Mouse (Mus musculus): ENCODE data around the gene Gtf2h3. TPM values are rescaled to one million over a fixed set of nuclear protein-coding genes. Genes with fewer than 3 reads are reported as not detected.
A peak's percentile ranks its signal among the peaks of the same experiment; 100 is the strongest.

The Gtf2h3 gene
- polyA plus RNA-seq, 1 experiment from 2014 or later = 56.7 TPM

GRCm38 (mm10) chr5:124552558-124553307 is 26.2 kb upstream of the Gtf2h3 start, which contains the start of gene Ddx55:
Ddx55 (plus strand) TSS chr5:124552864.
- Histone ChIP-seq H3K9me3 (ENCODE audit: control insufficient read depth, low read length) (no peaks in the 10 kb centered on the region), H3K9ac (ENCODE audit: low read depth, low read length) (peak within 1 kb of the TSS; percentile 75), H3K4me2 (ENCODE audit: low read depth, low read length) (peak within 1 kb of the TSS; percentile 85), H3K27me3 (replicated peaks; ENCODE audit: control insufficient read depth, insufficient read depth, low read length) (no peaks in the 10 kb centered on the region), H3K4me1 (ENCODE audit: control insufficient read depth, insufficient read depth, low read length) (peaks cover 8% of the 10 kb centered on the region; the same call in 1 of the 2 replicates), H3K27ac (replicated peaks; ENCODE audit: low read depth, low read length) (peak within 1 kb of the TSS; percentile 83), H3K4me3 (ENCODE audit: low read depth, low read length) (peak within 1 kb of the TSS; percentile 75), H3K36me3 (ENCODE audit: control insufficient read depth, insufficient read depth, low read length) (peaks cover 41% of the 10 kb centered on the region)
- DNase-seq (ENCODE audit: low spot score) (peak; percentile 95), ATAC-seq (ENCODE audit: low read depth) (peak; percentile 91)
- WGBS = 1% methylated on average over 61 of the region's 66 CpGs

GRCm38 (mm10) chr5:124553607-124554006 is 25.3 kb upstream of the Gtf2h3 start:
- H3K4me1 ChIP-seq (ENCODE audit: control insufficient read depth, insufficient read depth, low read length) = peaks cover 8% of the 10 kb centered on the region; the same call in 1 of the 2 replicates
- 45% methylated on average over 6 of the region's 6 CpGs for whole genome bisulfite sequencing
- H3K36me3 ChIP-seq (ENCODE audit: control insufficient read depth, insufficient read depth, low read length) = peaks cover 41% of the 10 kb centered on the region
- H3K9me3 ChIP-seq (ENCODE audit: control insufficient read depth, low read length) = no peaks in the 10 kb centered on the region
- no peak overlapping the region for H3K27ac ChIP-seq (replicated peaks; ENCODE audit: low read depth, low read length)
- DNase-seq (ENCODE audit: low spot score) (no peak), ATAC-seq (ENCODE audit: low read depth) (no peak)
- H3K4me2 ChIP-seq (ENCODE audit: low read depth, low read length) = peak overlapping the region; percentile 85
- peak overlapping the region; percentile 75 for H3K4me3 ChIP-seq (ENCODE audit: low read depth, low read length)
- H3K9ac ChIP-seq (ENCODE audit: low read depth, low read length) = no peak overlapping the region
- no peaks in the 10 kb centered on the region for H3K27me3 ChIP-seq (replicated peaks; ENCODE audit: control insufficient read depth, insufficient read depth, low read length)

- Histone ChIP-seq H3K9ac (ENCODE audit: low read depth, low read length) (no peak overlapping the region), H3K9me3 (ENCODE audit: control insufficient read depth, low read length) (no peaks in the 10 kb centered on the region), H3K27me3 (replicated peaks; ENCODE audit: control insufficient read depth, insufficient read depth, low read length) (no peaks in the 10 kb centered on the region), H3K27ac (replicated peaks; ENCODE audit: low read depth, low read length) (no peak overlapping the region), H3K4me1 (ENCODE audit: control insufficient read depth, insufficient read depth, low read length) (peaks cover 8% of the 10 kb centered on the region; the same call in 1 of the 2 replicates), H3K4me2 (ENCODE audit: low read depth, low read length) (no peak overlapping the region), H3K36me3 (ENCODE audit: control insufficient read depth, insufficient read depth, low read length) (peaks cover 53% of the 10 kb centered on the region), H3K4me3 (ENCODE audit: low read depth, low read length) (no peak overlapping the region)
- 80% methylated on average over 1 of the region's 1 CpGs for WGBS
- ATAC-seq (ENCODE audit: low read depth) = no peak
- peak; percentile 22 for DNase-seq (ENCODE audit: low spot score)
These were observed 23.8 kb upstream of the Gtf2h3 start for GRCm38 (mm10) chr5:124555145-124555544.

GRCm38 (mm10) chr5:124571068-124571467 is 7.9 kb upstream of the Gtf2h3 start:
- 84% methylated on average over 12 of the region's 12 CpGs for WGBS
- no peak for DNase-seq (ENCODE audit: low spot score)
- H3K9me3 ChIP-seq (ENCODE audit: control insufficient read depth, low read length) = no peaks in the 10 kb centered on the region

GRCm38 (mm10) chr5:124575467-124575866 is 3.5 kb upstream of the Gtf2h3 start:
- no peak overlapping the region for H3K9ac ChIP-seq (ENCODE audit: low read depth, low read length)
- no peak for DNase-seq (ENCODE audit: low spot score)
- no peaks in the 10 kb centered on the region for H3K9me3 ChIP-seq (ENCODE audit: control insufficient read depth, low read length)
- no peak overlapping the region for H3K4me2 ChIP-seq (ENCODE audit: low read depth, low read length)
- H3K27ac ChIP-seq (replicated peaks; ENCODE audit: low read depth, low read length) = no peak overlapping the region
- 96% methylated on average over 7 of the region's 7 CpGs for WGBS
- no peak for ATAC-seq (ENCODE audit: low read depth)
- peaks cover 14% of the 10 kb centered on the region for H3K4me1 ChIP-seq (ENCODE audit: control insufficient read depth, insufficient read depth, low read length)
- H3K4me3 ChIP-seq (ENCODE audit: low read depth, low read length) = no peak overlapping the region
- H3K27me3 ChIP-seq (replicated peaks; ENCODE audit: control insufficient read depth, insufficient read depth, low read length) = no peaks in the 10 kb centered on the region
- H3K36me3 ChIP-seq (ENCODE audit: control insufficient read depth, insufficient read depth, low read length) = peaks cover 69% of the 10 kb centered on the region

More at GRCm38 (mm10) chr5:124571068-124571467, 7.9 kb upstream of the Gtf2h3 start:
- Histone ChIP-seq H3K4me3 (ENCODE audit: low read depth, low read length) (no peak overlapping the region), H3K27me3 (replicated peaks; ENCODE audit: control insufficient read depth, insufficient read depth, low read length) (no peaks in the 10 kb centered on the region), H3K4me1 (ENCODE audit: control insufficient read depth, insufficient read depth, low read length) (no peaks in the 10 kb centered on the region), H3K36me3 (ENCODE audit: control insufficient read depth, insufficient read depth, low read length) (peaks cover 99% of the 10 kb centered on the region), H3K4me2 (ENCODE audit: low read depth, low read length) (no peak overlapping the region), H3K9ac (ENCODE audit: low read depth, low read length) (no peak overlapping the region), H3K27ac (replicated peaks; ENCODE audit: low read depth, low read length) (no peak overlapping the region)
- no peak for ATAC-seq (ENCODE audit: low read depth)

GRCm38 (mm10) chr5:124582515-124582914 is 3.6 kb downstream of the Gtf2h3 start:
- H3K27ac ChIP-seq (replicated peaks; ENCODE audit: low read depth, low read length) = no peak overlapping the region
- peaks cover 14% of the 10 kb centered on the region for H3K4me1 ChIP-seq (ENCODE audit: control insufficient read depth, insufficient read depth, low read length)
- no peak overlapping the region for H3K4me3 ChIP-seq (ENCODE audit: low read depth, low read length)
- ATAC-seq (ENCODE audit: low read depth) (no peak), DNase-seq (ENCODE audit: low spot score) (no peak)
- H3K27me3 ChIP-seq (replicated peaks; ENCODE audit: control insufficient read depth, insufficient read depth, low read length) = no peaks in the 10 kb centered on the region
- 88% methylated on average over 5 of the region's 5 CpGs for WGBS
- H3K9ac ChIP-seq (ENCODE audit: low read depth, low read length) = no peak overlapping the region
- H3K4me2 ChIP-seq (ENCODE audit: low read depth, low read length) = no peak overlapping the region
- H3K9me3 ChIP-seq (ENCODE audit: control insufficient read depth, low read length) = no peaks in the 10 kb centered on the region
- peaks cover 53% of the 10 kb centered on the region for H3K36me3 ChIP-seq (ENCODE audit: control insufficient read depth, insufficient read depth, low read length)

- Histone ChIP-seq H3K27me3 (replicated peaks; ENCODE audit: control insufficient read depth, insufficient read depth, low read length) (no peaks in the 10 kb centered on the region), H3K4me3 (ENCODE audit: low read depth, low read length) (no peak overlapping the region), H3K4me2 (ENCODE audit: low read depth, low read length) (no peak overlapping the region), H3K27ac (replicated peaks; ENCODE audit: low read depth, low read length) (no peak overlapping the region), H3K36me3 (ENCODE audit: control insufficient read depth, insufficient read depth, low read length) (peaks cover 87% of the 10 kb centered on the region), H3K9me3 (ENCODE audit: control insufficient read depth, low read length) (no peaks in the 10 kb centered on the region), H3K4me1 (ENCODE audit: control insufficient read depth, insufficient read depth, low read length) (no peaks in the 10 kb centered on the region), H3K9ac (ENCODE audit: low read depth, low read length) (no peak overlapping the region)
- DNase-seq (ENCODE audit: low spot score) = no peak
- no peak for ATAC-seq (ENCODE audit: low read depth)
- 88% methylated on average over 3 of the region's 3 CpGs for WGBS
These were observed 13.8 kb downstream of the Gtf2h3 start for GRCm38 (mm10) chr5:124592768-124593167.

- H3K27ac ChIP-seq (replicated peaks; ENCODE audit: low read depth, low read length) = no peak overlapping the region; the same call in 1 of the 2 replicates
These were observed 19.6 kb downstream of the Gtf2h3 start for GRCm38 (mm10) chr5:124598224-124599174.

More at GRCm38 (mm10) chr5:124598224-124599174, 19.6 kb downstream of the Gtf2h3 start:
- Histone ChIP-seq H3K4me1 (ENCODE audit: control insufficient read depth, insufficient read depth, low read length) (no peaks in the 10 kb centered on the region), H3K36me3 (ENCODE audit: control insufficient read depth, insufficient read depth, low read length) (peaks cover 39% of the 10 kb centered on the region), H3K4me3 (ENCODE audit: low read depth, low read length) (peak overlapping the region; percentile 67), H3K9me3 (ENCODE audit: control insufficient read depth, low read length) (no peaks in the 10 kb centered on the region), H3K9ac (ENCODE audit: low read depth, low read length) (peak overlapping the region; percentile 69), H3K27me3 (replicated peaks; ENCODE audit: control insufficient read depth, insufficient read depth, low read length) (no peaks in the 10 kb centered on the region), H3K4me2 (ENCODE audit: low read depth, low read length) (peak overlapping the region; percentile 78)
- WGBS = 6% methylated on average over 30 of the region's 30 CpGs
- ATAC-seq (ENCODE audit: low read depth) = peak; percentile 100
- peak; percentile 100 for DNase-seq (ENCODE audit: low spot score)

All from embryonic facial prominence, embryonic 14.5 days (tissue).